Mouse (Mus musculus): Measurements from ENCODE around the gene Gm14597. TPM values are rescaled to one million over a fixed set of nuclear protein-coding genes. Genes with fewer than 3 reads are reported as not detected.
A peak's percentile ranks its signal among the peaks of the same experiment; 100 is the strongest.
"Not testable (repeated sequence)": the region's sequence is repeated elsewhere in the genome, so short reads cannot be mapped to it uniquely, and the experiment has no call there.

The Gm14597 gene
- polyA plus RNA-seq (2012; ENCODE audit: insufficient read depth, insufficient read length, missing spikeins): not detected in 2 replicates

- not testable (repeated sequence) for H3K4me1 ChIP-seq (ENCODE audit: control insufficient read depth, insufficient read depth, insufficient read length, low read length)
- peak within 1 kb of the TSS; percentile 68 for H3K27ac ChIP-seq (replicated peaks; ENCODE audit: low read depth, low read length)
- peak within 1 kb of the TSS; percentile 90 for H3K4me3 ChIP-seq (ENCODE audit: insufficient read depth, low read depth, low read length)
Observed at GRCm38 (mm10) chrX:53608879-53609278, at the start of gene Gm14597. Gm14597 (minus strand) TSS chrX:53608979.

DNA sequence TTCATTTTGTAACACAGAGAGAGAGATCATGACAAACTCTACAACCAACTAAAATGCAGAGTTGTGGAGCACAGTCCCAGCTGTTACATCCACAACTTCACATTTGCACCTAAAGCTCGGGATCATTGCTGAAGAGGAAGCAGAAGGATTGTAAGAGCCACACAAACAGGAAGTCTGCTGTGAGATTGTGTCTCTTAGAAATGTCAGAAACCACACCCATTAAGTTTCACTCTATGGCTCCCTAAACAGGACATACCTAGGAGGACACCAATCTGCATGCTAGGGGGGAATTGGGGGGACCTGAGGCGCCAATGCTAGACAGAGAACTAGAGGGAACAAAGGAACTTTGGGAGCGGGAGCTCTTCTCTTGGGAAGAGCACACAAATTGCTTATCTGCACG is 44.1 kb upstream of the Gm14597 start:
- H3K27ac ChIP-seq (replicated peaks; ENCODE audit: low read depth, low read length); H3K4me1 ChIP-seq (ENCODE audit: control insufficient read depth, insufficient read depth, insufficient read length, low read length); H3K4me3 ChIP-seq (ENCODE audit: insufficient read depth, low read depth, low read length): not testable (repeated sequence)

DNA sequence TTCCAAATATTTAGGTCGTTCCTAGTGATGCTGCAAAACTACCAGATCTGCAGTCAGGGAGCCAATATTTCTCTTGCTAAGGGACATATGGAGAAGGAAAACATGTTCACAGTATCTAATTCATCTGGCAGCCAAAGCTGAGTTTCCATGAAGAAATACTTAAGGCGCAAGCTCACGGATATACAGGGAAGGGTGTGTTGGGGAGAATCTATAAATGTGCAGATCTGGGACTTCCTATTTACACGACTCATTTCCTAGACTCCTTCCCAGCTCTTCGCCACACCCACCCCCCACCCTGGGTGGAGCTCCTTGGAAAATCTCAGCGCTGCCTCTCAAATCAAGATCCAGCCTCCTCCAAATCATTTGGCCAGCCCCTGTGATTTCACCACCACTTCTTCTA is 37.1 kb upstream of the Gm14597 start:
- no peaks in the 10 kb centered on the region for H3K4me1 ChIP-seq (ENCODE audit: control insufficient read depth, insufficient read depth, insufficient read length, low read length)
- 0 out of 2 replicates have a peak overlapping the region, but pooled peaks have one; percentile 4 for H3K27ac ChIP-seq (replicated peaks; ENCODE audit: low read depth, low read length)
- H3K4me3 ChIP-seq (ENCODE audit: insufficient read depth, low read depth, low read length): no peak overlapping the region

- Histone ChIP-seq H3K4me3 (ENCODE audit: insufficient read depth, low read depth, low read length) (peak within 1 kb of the TSS; percentile 41), H3K27ac (replicated peaks; ENCODE audit: low read depth, low read length) (peak within 1 kb of the TSS; percentile 89)
- H3K4me1 ChIP-seq (ENCODE audit: control insufficient read depth, insufficient read depth, insufficient read length, low read length): not testable (repeated sequence)
Observed at GRCm38 (mm10) chrX:53642980-53643961, 34.5 kb upstream of the Gm14597 start, which contains the start of gene Rtl8a. Rtl8a (minus strand) TSS chrX:53643682.

- not testable (repeated sequence) for H3K4me1 ChIP-seq (ENCODE audit: control insufficient read depth, insufficient read depth, insufficient read length, low read length); H3K27ac ChIP-seq (replicated peaks; ENCODE audit: low read depth, low read length)
- peak overlapping the region; percentile 30; the same call in 1 of the 2 replicates for H3K4me3 ChIP-seq (ENCODE audit: insufficient read depth, low read depth, low read length)
Observed at GRCm38 (mm10) chrX:53642604-53642979, 33.8 kb upstream of the Gm14597 start.

- not testable (repeated sequence) for H3K4me1 ChIP-seq (ENCODE audit: control insufficient read depth, insufficient read depth, insufficient read length, low read length); H3K27ac ChIP-seq (replicated peaks; ENCODE audit: low read depth, low read length); H3K4me3 ChIP-seq (ENCODE audit: insufficient read depth, low read depth, low read length)
Observed at GRCm38 (mm10) chrX:53638107-53638506, 29.3 kb upstream of the Gm14597 start.

GRCm38 (mm10) chrX:53611395-53611794 is 2.6 kb upstream of the Gm14597 start:
- peak overlapping the region; percentile 89 for H3K27ac ChIP-seq (replicated peaks; ENCODE audit: low read depth, low read length)

DNA sequence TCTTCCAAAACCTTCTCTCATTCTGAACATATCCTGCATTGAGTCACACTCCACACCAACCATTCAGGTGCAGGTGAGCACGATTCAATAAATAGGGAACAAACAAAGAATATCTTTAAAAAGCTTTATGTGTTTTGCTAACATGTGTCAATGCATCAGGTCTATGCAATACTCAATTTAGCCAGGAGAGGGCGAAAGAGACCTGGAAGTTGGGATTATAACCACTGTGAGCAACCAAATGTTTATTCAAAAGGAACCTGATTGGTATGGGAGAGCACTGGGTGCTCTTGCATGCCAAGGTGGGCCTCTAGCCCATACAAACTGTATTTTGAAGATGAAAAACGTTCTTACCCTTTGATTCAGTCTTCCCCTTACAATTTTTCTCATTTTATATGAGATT is 1.8 kb upstream of the Gm14597 start:
- no peak overlapping the region for H3K4me3 ChIP-seq (ENCODE audit: insufficient read depth, low read depth, low read length)
- H3K4me1 ChIP-seq (ENCODE audit: control insufficient read depth, insufficient read depth, insufficient read length, low read length): no peaks in the 10 kb centered on the region
- no peak overlapping the region for H3K27ac ChIP-seq (replicated peaks; ENCODE audit: low read depth, low read length)

More at GRCm38 (mm10) chrX:53611395-53611794, 2.6 kb upstream of the Gm14597 start:
- H3K4me1 ChIP-seq (ENCODE audit: control insufficient read depth, insufficient read depth, insufficient read length, low read length); H3K4me3 ChIP-seq (ENCODE audit: insufficient read depth, low read depth, low read length): not testable (repeated sequence)

- Histone ChIP-seq H3K4me3 (ENCODE audit: insufficient read depth, low read depth, low read length) (peak overlapping the region; percentile 90), H3K27ac (replicated peaks; ENCODE audit: low read depth, low read length) (peak overlapping the region; percentile 68), H3K4me1 (ENCODE audit: control insufficient read depth, insufficient read depth, insufficient read length, low read length) (no peaks in the 10 kb centered on the region)
Observed at GRCm38 (mm10) chrX:53608122-53608813, 511 bp downstream of the Gm14597 start.

GRCm38 (mm10) chrX:53607242-53608121 is 1.3 kb downstream of the Gm14597 start, which contains the start of gene Rtl8c:
Rtl8c (plus strand) TSS chrX:53608032.
- peak within 1 kb of the TSS; percentile 68 for H3K27ac ChIP-seq (replicated peaks; ENCODE audit: low read depth, low read length)
- H3K4me3 ChIP-seq (ENCODE audit: insufficient read depth, low read depth, low read length): peak within 1 kb of the TSS; percentile 90

GRCm38 (mm10) chrX:53606176-53606575 is 2.6 kb downstream of the Gm14597 start:
- not testable (repeated sequence) for H3K27ac ChIP-seq (replicated peaks; ENCODE audit: low read depth, low read length); H3K4me3 ChIP-seq (ENCODE audit: insufficient read depth, low read depth, low read length); H3K4me1 ChIP-seq (ENCODE audit: control insufficient read depth, insufficient read depth, insufficient read length, low read length)

More at GRCm38 (mm10) chrX:53607242-53608121, 1.3 kb downstream of the Gm14597 start, which contains the start of gene Rtl8c:
- no peaks in the 10 kb centered on the region for H3K4me1 ChIP-seq (ENCODE audit: control insufficient read depth, insufficient read depth, insufficient read length, low read length)

DNA sequence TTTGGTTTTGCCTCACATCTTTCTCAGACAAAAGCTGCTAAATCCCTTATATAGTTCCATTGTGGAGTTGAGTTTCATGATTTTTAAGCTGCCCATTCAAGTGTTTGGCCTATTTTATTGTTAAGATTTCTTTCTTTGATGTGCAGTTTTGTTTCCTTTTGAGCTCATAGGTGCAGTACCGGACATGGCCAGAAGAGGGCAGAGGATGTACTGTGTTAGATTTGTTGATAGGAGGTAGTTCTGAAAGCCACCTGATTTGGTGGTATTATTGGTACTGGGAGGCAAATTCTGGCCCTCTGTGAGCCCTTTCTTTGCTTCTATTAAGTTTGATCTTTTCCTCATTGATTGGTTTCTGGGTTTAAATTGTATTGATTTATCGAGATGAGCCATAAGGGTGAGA is 8.8 kb downstream of the Gm14597 start:
- not testable (repeated sequence) for H3K4me3 ChIP-seq (ENCODE audit: insufficient read depth, low read depth, low read length); H3K4me1 ChIP-seq (ENCODE audit: control insufficient read depth, insufficient read depth, insufficient read length, low read length)

DNA sequence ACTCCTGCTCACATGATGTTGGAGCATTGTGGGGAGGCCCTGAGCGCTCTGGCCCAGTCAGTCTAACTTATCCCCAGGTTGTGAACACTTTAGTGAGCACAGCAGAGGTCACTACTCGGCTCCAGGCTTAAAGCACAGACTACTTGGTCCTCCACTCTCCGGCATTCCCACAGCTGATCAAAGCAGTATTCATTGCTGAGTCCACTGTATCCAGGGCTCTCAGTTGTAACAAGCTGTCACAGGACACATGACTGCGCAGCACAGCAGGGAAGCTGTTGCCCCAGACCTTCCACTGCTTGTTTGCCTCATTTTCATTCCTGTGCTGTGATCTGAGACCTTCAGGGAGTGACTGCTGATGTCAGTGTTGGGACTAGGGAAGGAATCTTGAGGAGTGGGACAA is 25.4 kb downstream of the Gm14597 start:
- H3K27ac ChIP-seq (replicated peaks; ENCODE audit: low read depth, low read length); H3K4me3 ChIP-seq (ENCODE audit: insufficient read depth, low read depth, low read length); H3K4me1 ChIP-seq (ENCODE audit: control insufficient read depth, insufficient read depth, insufficient read length, low read length): not testable (repeated sequence)

More for the DNA sequence above, 8.8 kb downstream of the Gm14597 start:
- H3K27ac ChIP-seq (replicated peaks; ENCODE audit: low read depth, low read length): not testable (repeated sequence)

- H3K27ac ChIP-seq (replicated peaks; ENCODE audit: low read depth, low read length); H3K4me3 ChIP-seq (ENCODE audit: insufficient read depth, low read depth, low read length); H3K4me1 ChIP-seq (ENCODE audit: control insufficient read depth, insufficient read depth, insufficient read length, low read length): not testable (repeated sequence)
Observed at GRCm38 (mm10) chrX:53581407-53581806, 27.4 kb downstream of the Gm14597 start.

Measured in brown adipose tissue, adult 24 weeks (tissue).